Mouse (Mus musculus) intestine, embryonic 15.5 days (tissue): ENCODE measurements around the gene Dnajc4. TPM values are rescaled to one million over a fixed set of nuclear protein-coding genes. Genes with fewer than 3 reads are reported as not detected.
"Not testable (repeated sequence)": the region's sequence is repeated elsewhere in the genome, so short reads cannot be mapped to it uniquely, and the experiment has no call there.

Source experiments
- ATAC-seq: fragments of 200-750 bp; cut with Nextera tagmentation; 2 replicates; pipeline ENCODE4 v1.8.0; 2017; ENCODE audit warnings: moderate TSS enrichment, moderate library complexity
- H3K27ac ChIP-seq: fragments of 300-500 bp; sonication (generic); 2 replicates; pipeline ENCODE4 v1.5.1; 2015; ENCODE audit warnings: mild to moderate bottlenecking, inconsistent platforms
- H3K27me3 ChIP-seq: fragments of 300-500 bp; sonication (generic); replicated peaks from 2 replicates; pipeline ENCODE4 v1.6.1; 2015; ENCODE audit warnings: inconsistent platforms
- H3K36me3 ChIP-seq: fragments of 300-500 bp; sonication (generic); 2 replicates; pipeline ENCODE4 v1.6.1; 2015; ENCODE audit warnings: inconsistent platforms
- H3K4me1 ChIP-seq: fragments of 300-500 bp; sonication (generic); replicated peaks from 2 replicates; pipeline ENCODE4 v1.6.1; 2015; ENCODE audit warnings: inconsistent platforms
- H3K4me2 ChIP-seq: fragments of 300-500 bp; sonication (generic); replicated peaks from 2 replicates; pipeline ENCODE4 v1.6.1; 2015; ENCODE audit warnings: mild to moderate bottlenecking, inconsistent platforms
- H3K4me3 ChIP-seq: fragments of 300-500 bp; sonication (generic); replicated peaks from 2 replicates; pipeline ENCODE4 v1.5.1; 2015; ENCODE audit warnings: inconsistent platforms
- H3K9ac ChIP-seq: fragments of 300-500 bp; sonication (generic); 2 replicates; pipeline ENCODE4 v1.6.1; 2015; ENCODE audit warnings: inconsistent platforms
- H3K9me3 ChIP-seq: fragments of 300-500 bp; sonication (generic); 2 replicates; pipeline ENCODE4 v1.6.1; 2016; ENCODE audit warnings: inconsistent platforms
- WGBS: fragments of 180-500 bp; shearing (Covaris S2); methylation state at CpG from one replicate; pipeline ENCODE4 v1.1.7; 2015; 5-methylcytosine and 5-hydroxymethylcytosine counted together
- polyA plus RNA-seq: library from polyadenylated mRNA; unstranded; fragments of >200 nt; fragmentation: Nextera tagmentation; extraction: Ambion mirVana; gene quantifications from 2 replicates; pipeline ENCODE4 v1.2.1, GENCODE M21; 2015

The Dnajc4 gene
- polyA plus RNA-seq, 1 experiment from 2014 or later = 22.7 TPM

- 92% methylated on average over 6 of the region's 6 CpGs for WGBS
- not testable (repeated sequence) for H3K27me3 ChIP-seq, ATAC-seq, H3K27ac ChIP-seq, H3K9ac ChIP-seq, H3K4me2 ChIP-seq, H3K4me3 ChIP-seq, H3K9me3 ChIP-seq, H3K36me3 ChIP-seq
- peaks cover 34% of the 10 kb centered on the region for H3K4me1 ChIP-seq
Measured at GRCm38 (mm10) chr19:6991166-6991565, 1.2 kb downstream of the Dnajc4 start.

- no peaks in the 10 kb centered on the region for H3K36me3 ChIP-seq
- 91% methylated on average over 6 of the region's 6 CpGs for WGBS
- no peak overlapping the region for H3K9ac ChIP-seq
- H3K9me3 ChIP-seq = no peaks in the 10 kb centered on the region
- no peak for ATAC-seq
- H3K4me1 ChIP-seq = peaks cover 39% of the 10 kb centered on the region
- H3K27ac ChIP-seq = no peak overlapping the region
- no peaks in the 10 kb centered on the region for H3K27me3 ChIP-seq
- no peak overlapping the region for H3K4me3 ChIP-seq
- no peak overlapping the region for H3K4me2 ChIP-seq
Measured at GRCm38 (mm10) chr19:6990712-6991111, 1.7 kb downstream of the Dnajc4 start.

GRCm38 (mm10) chr19:6989251-6989650 is 3.1 kb downstream of the Dnajc4 start:
- WGBS = 86% methylated on average over 8 of the region's 8 CpGs

GRCm38 (mm10) chr19:6987904-6988285 is 4.5 kb downstream of the Dnajc4 start:
- H3K36me3 ChIP-seq = peaks cover 9% of the 10 kb centered on the region
- no peak; the same call in 1 of the 2 replicates for ATAC-seq
- H3K27me3 ChIP-seq = no peaks in the 10 kb centered on the region
- peak overlapping the region; percentile 92 for H3K27ac ChIP-seq
- H3K4me2 ChIP-seq = peak overlapping the region; percentile 87
- peak overlapping the region; percentile 91 for H3K9ac ChIP-seq
- H3K9me3 ChIP-seq = no peaks in the 10 kb centered on the region
- H3K4me1 ChIP-seq = peaks cover 25% of the 10 kb centered on the region
- 5% methylated on average over 8 of the region's 8 CpGs for WGBS
- H3K4me3 ChIP-seq = peak overlapping the region; percentile 94

More at GRCm38 (mm10) chr19:6989251-6989650, 3.1 kb downstream of the Dnajc4 start:
- Histone ChIP-seq H3K9me3 (no peaks in the 10 kb centered on the region), H3K4me1 (peaks cover 32% of the 10 kb centered on the region), H3K4me3 (no peak overlapping the region), H3K27ac (no peak overlapping the region), H3K9ac (no peak overlapping the region), H3K36me3 (peaks cover 9% of the 10 kb centered on the region), H3K27me3 (no peaks in the 10 kb centered on the region), H3K4me2 (0 out of 2 replicates have a peak overlapping the region, but pooled peaks have one; percentile 9)
- no peak for ATAC-seq

- Histone ChIP-seq H3K9ac (peak within 1 kb of the TSS; percentile 91), H3K4me2 (peak within 1 kb of the TSS; percentile 87), H3K36me3 (peaks cover 14% of the 10 kb centered on the region), H3K9me3 (no peaks in the 10 kb centered on the region), H3K4me3 (peak within 1 kb of the TSS; percentile 94), H3K27ac (peak within 1 kb of the TSS; percentile 92), H3K4me1 (peaks cover 23% of the 10 kb centered on the region), H3K27me3 (no peaks in the 10 kb centered on the region)
- ATAC-seq = peak; percentile 73
- WGBS = under 1% methylated on average over 78 of the region's 85 CpGs
Measured at GRCm38 (mm10) chr19:6987061-6987903, 5.1 kb downstream of the Dnajc4 start, which contains the start of gene Vegfb. Vegfb (minus strand) TSS chr19:6987651.

GRCm38 (mm10) chr19:6985951-6986708 is 6.2 kb downstream of the Dnajc4 start:
- no peaks in the 10 kb centered on the region for H3K9me3 ChIP-seq
- 0 out of 2 replicates have a peak overlapping the region, but pooled peaks have one; percentile 92 for H3K27ac ChIP-seq
- peak overlapping the region; percentile 91 for H3K9ac ChIP-seq
- peak overlapping the region; percentile 87 for H3K4me2 ChIP-seq
- H3K36me3 ChIP-seq = peaks cover 17% of the 10 kb centered on the region
- peak overlapping the region; percentile 94 for H3K4me3 ChIP-seq
- 75% methylated on average over 10 of the region's 10 CpGs for WGBS
- peaks cover 23% of the 10 kb centered on the region for H3K4me1 ChIP-seq
- H3K27me3 ChIP-seq = no peaks in the 10 kb centered on the region
- no peak for ATAC-seq

GRCm38 (mm10) chr19:6985300-6985699 is 7.1 kb downstream of the Dnajc4 start:
- WGBS = 82% methylated on average over 19 of the region's 19 CpGs
- Histone ChIP-seq H3K4me2 (0 out of 2 replicates have a peak overlapping the region, but pooled peaks have one; percentile 14), H3K9ac (no peak overlapping the region), H3K4me1 (peaks cover 23% of the 10 kb centered on the region), H3K9me3 (no peaks in the 10 kb centered on the region), H3K27ac (no peak overlapping the region), H3K4me3 (no peak overlapping the region; the same call in 1 of the 2 replicates), H3K27me3 (no peaks in the 10 kb centered on the region), H3K36me3 (peaks cover 17% of the 10 kb centered on the region)
- no peak for ATAC-seq

- H3K27ac ChIP-seq = no peak overlapping the region
- H3K4me3 ChIP-seq = no peak overlapping the region
- 93% methylated on average over 5 of the region's 5 CpGs for WGBS
- H3K27me3 ChIP-seq = no peaks in the 10 kb centered on the region
- peaks cover 31% of the 10 kb centered on the region for H3K4me1 ChIP-seq
- no peak overlapping the region for H3K4me2 ChIP-seq
- H3K9ac ChIP-seq = no peak overlapping the region
- H3K9me3 ChIP-seq = no peaks in the 10 kb centered on the region
- ATAC-seq = no peak
- peaks cover 17% of the 10 kb centered on the region for H3K36me3 ChIP-seq
Measured at GRCm38 (mm10) chr19:6983621-6984020, 8.8 kb downstream of the Dnajc4 start.

- Histone ChIP-seq H3K36me3 (peaks cover 28% of the 10 kb centered on the region), H3K4me3 (no peak overlapping the region), H3K4me2 (peak overlapping the region; percentile 87), H3K9me3 (no peaks in the 10 kb centered on the region), H3K4me1 (peaks cover 42% of the 10 kb centered on the region), H3K9ac (no peak overlapping the region), H3K27me3 (no peaks in the 10 kb centered on the region), H3K27ac (no peak overlapping the region)
- no peak for ATAC-seq
- WGBS = 86% methylated on average over 4 of the region's 4 CpGs
Measured at GRCm38 (mm10) chr19:6981465-6981864, 10.9 kb downstream of the Dnajc4 start.

GRCm38 (mm10) chr19:6980381-6981093 is 11.8 kb downstream of the Dnajc4 start, which contains the start of gene Fkbp2:
Fkbp2 (minus strand) TSS chr19:6980501.
- under 1% methylated on average over 38 of the region's 38 CpGs for WGBS
- H3K4me1 ChIP-seq = peaks cover 38% of the 10 kb centered on the region
- H3K27ac ChIP-seq = peak within 1 kb of the TSS; percentile 90
- peak; percentile 89 for ATAC-seq
- peak within 1 kb of the TSS; percentile 89 for H3K9ac ChIP-seq
- H3K27me3 ChIP-seq = no peaks in the 10 kb centered on the region
- H3K4me3 ChIP-seq = peak within 1 kb of the TSS; percentile 77
- H3K9me3 ChIP-seq = no peaks in the 10 kb centered on the region
- H3K36me3 ChIP-seq = peaks cover 27% of the 10 kb centered on the region
- peak within 1 kb of the TSS; percentile 87 for H3K4me2 ChIP-seq

GRCm38 (mm10) chr19:6979486-6980380 is 12.6 kb downstream of the Dnajc4 start:
- ATAC-seq = peak; percentile 90

More at GRCm38 (mm10) chr19:6979486-6980380, 12.6 kb downstream of the Dnajc4 start:
- Histone ChIP-seq H3K9ac (peak overlapping the region; percentile 89), H3K27me3 (no peaks in the 10 kb centered on the region), H3K4me2 (peak overlapping the region; percentile 87), H3K4me3 (peak overlapping the region; percentile 77), H3K4me1 (peaks cover 34% of the 10 kb centered on the region), H3K9me3 (no peaks in the 10 kb centered on the region), H3K36me3 (peaks cover 19% of the 10 kb centered on the region), H3K27ac (peak overlapping the region; percentile 90)
- WGBS = under 1% methylated on average over 58 of the region's 59 CpGs
